Mouse (Mus musculus) layer of hippocampus, adult 9-10 months (tissue): ENCODE measurements around the gene Fat3.

Experiments used
- DNase-seq: peaks from one replicate; pipeline ENCODE4 v3.0.0; 2022; ENCODE audit warnings: low spot score

The Fat3 gene

GRCm38 (mm10) chr9:15886756-15887155 lies 614.3 kb downstream of the Fat3 start:
- no peak for DNase-seq

- DNase-seq, result no peak
Measured at GRCm38 (mm10) chr9:15880754-15881153, 620.3 kb downstream of the Fat3 start.

- peak; percentile 35 for DNase-seq
Measured at GRCm38 (mm10) chr9:15880160-15880603, 620.9 kb downstream of the Fat3 start.

- no peak for DNase-seq
Measured at GRCm38 (mm10) chr9:15874506-15875160, 626.5 kb downstream of the Fat3 start, which contains the start of gene Mtnr1b. Gene Mtnr1b (minus strand): TSS chr9:15874556.

- DNase-seq, result no peak
Measured at GRCm38 (mm10) chr9:15870013-15870412, 631.1 kb downstream of the Fat3 start.

GRCm38 (mm10) chr9:15869456-15869855 lies 631.6 kb downstream of the Fat3 start:
- no peak for DNase-seq

GRCm38 (mm10) chr9:15866280-15867072 lies 634.6 kb downstream of the Fat3 start:
- DNase-seq, result no peak

GRCm38 (mm10) chr9:15861402-15861801 lies 639.7 kb downstream of the Fat3 start:
- DNase-seq, result no peak
